Mouse (Mus musculus) embryonic fibroblast, embryonic 13.5 days (primary cell): ENCODE data around the gene Sytl3. TPM values are rescaled to one million over a fixed set of nuclear protein-coding genes. Genes with fewer than 3 reads are reported as not detected.
"Not testable (repeated sequence)": the region's sequence is repeated elsewhere in the genome, so short reads cannot be mapped to it uniquely, and the experiment has no call there.

Source experiments
- H3K27ac ChIP-seq: 2 replicates; pipeline ENCODE4 v1.5.1; 2012; ENCODE audit warnings: low read length, control low read depth, inconsistent platforms; ENCODE audit not compliant: insufficient read depth
- H3K4me1 ChIP-seq: 2 replicates; pipeline ENCODE4 v1.6.1; 2011; ENCODE audit warnings: low read length; ENCODE audit not compliant: control insufficient read depth, insufficient read depth
- H3K4me3 ChIP-seq: 2 replicates; pipeline ENCODE4 v1.5.1; 2011; ENCODE audit warnings: mild to moderate bottlenecking, control low read depth, low read length; ENCODE audit not compliant: insufficient read depth
- POLR2A ChIP-seq: IDR thresholded peaks from 2 replicates; pipeline ENCODE4 v1.6.1; 2011; ENCODE audit warnings: low read depth, mild to moderate bottlenecking, control low read depth, low read length, moderate library complexity
- polyA plus RNA-seq: library from polyadenylated mRNA; stranded (reverse); fragments of >200 nt; gene quantifications from 2 replicates; pipeline ENCODE4 v1.2.4, GENCODE M21; 2011; ENCODE audit warnings: low read depth; ENCODE audit not compliant: missing spikeins, insufficient read length

The Sytl3 gene
- polyA plus RNA-seq, 1 experiment = not detected

DNA sequence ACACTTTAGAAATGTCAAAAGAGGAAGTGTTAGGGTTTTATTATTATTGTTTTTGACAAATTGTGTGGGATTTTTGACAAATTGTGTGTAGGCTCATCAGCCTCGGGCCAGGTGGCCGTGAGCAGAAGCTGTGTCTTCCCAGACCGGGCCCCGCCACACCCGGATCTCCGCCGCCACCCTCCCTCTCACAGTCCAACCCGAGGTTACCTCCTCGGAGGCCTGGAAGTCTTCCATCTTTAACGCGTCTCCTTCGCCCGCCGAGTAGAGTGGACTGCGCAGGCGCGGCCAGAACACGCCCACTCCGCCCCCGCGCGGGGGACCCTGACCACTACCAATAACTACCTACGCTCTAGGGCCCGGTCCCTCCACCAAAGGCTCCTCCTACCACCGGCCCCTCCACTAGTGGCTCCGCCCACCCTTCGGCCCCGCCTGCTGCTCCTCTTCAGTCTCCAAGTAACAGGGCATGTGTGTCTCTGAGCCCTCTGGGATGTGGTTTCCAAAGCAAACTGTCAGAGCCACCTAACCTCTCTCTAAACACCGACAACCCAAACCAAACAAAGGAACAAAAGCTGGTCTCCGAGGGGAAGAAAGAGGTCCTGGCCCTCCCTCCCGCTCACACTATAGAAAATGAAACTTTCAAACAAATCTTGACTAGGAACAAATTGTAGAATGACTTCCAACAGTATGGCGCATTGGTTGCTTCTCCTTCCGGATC is 3.2 kb upstream of the Sytl3 start, which contains the start of gene Dynlt1f:
Dynlt1f (minus strand) TSS at position 334 of the 715 bp plus-strand sequence.
- not testable (repeated sequence) for H3K4me1 ChIP-seq
- TF ChIP-seq POLR2A = peak; percentile 33; the same call in 1 of the 2 replicates
- Histone ChIP-seq H3K4me3 (peak within 1 kb of the TSS; percentile 54), H3K27ac (peak within 1 kb of the TSS; percentile 69)

DNA sequence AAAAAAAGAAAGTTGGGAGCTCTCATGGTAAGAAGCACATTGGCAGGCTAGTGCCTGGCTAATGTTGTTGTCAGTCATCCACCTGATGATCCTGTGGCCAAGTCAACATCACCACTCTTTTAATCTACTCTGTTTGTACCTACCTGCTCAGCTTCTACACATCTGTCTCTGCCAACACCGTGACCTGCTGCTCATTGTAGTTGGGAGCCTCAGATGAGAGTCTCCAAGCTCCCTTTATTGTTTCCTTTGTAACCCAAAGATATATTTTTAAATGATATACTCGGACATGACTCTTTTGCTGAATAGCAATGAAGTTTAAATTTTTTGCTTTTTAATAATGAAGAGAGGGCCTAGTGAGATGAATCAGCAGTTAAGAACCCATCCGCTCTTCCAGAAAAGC is 2.4 kb upstream of the Sytl3 start:
- H3K27ac ChIP-seq, H3K4me3 ChIP-seq, H3K4me1 ChIP-seq: not testable (repeated sequence)

DNA sequence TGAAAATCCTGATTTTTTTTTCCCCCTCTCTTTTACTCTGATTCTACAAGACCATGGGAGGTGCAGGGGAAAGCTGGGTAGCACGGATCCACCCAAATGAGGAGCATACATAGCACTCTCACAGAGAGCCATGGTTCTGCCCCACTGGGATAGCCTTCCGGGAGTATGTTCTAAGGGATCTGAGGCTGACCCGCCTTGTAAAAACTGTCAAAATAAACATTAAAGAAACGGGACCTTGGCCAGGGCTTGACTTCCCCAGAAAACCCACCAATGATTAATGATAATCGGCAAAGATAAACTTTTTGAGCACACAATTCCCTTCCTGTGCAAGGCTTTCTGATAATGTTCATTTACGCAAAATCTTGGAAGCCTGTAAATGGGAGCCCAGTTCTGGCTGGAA is 1.7 kb downstream of the Sytl3 start:
- H3K4me1 ChIP-seq, H3K27ac ChIP-seq, H3K4me3 ChIP-seq: not testable (repeated sequence)

DNA sequence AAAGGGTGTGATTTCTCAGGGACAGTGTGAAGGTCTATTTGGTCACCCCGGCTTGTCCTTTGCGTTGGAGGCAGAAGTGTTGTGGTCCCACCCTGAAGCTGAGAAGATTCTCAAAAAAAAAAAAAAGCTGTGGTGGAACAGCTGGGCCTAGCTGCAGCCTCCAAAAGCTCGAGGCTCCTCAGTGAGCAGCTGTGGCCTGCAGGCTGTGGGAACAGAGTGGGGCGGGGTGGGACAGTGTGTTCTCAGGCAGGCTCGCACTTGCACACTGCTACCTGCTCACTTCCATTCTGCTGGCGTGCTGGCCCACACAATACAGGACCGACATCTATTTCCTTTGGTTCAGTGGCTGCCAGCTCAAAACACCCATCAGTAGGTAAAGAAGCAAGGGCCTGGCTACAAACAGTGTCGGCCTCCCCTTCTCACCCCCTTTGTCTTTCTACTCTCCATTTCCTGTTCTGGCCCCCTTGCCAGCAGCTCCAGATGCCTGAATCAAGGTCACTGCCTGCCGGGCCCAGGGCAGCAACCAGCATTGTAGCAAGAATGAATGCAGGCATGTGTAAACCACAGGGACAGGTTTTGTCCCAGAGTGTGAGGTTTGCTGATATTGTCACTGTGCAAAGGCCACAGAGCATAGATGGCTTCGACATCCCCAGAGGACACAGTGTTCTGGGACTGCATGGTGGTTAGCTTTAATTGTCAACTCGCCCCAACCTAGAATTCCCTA is 2.4 kb downstream of the Sytl3 start:
- H3K4me3 ChIP-seq, H3K27ac ChIP-seq, H3K4me1 ChIP-seq: not testable (repeated sequence)

DNA sequence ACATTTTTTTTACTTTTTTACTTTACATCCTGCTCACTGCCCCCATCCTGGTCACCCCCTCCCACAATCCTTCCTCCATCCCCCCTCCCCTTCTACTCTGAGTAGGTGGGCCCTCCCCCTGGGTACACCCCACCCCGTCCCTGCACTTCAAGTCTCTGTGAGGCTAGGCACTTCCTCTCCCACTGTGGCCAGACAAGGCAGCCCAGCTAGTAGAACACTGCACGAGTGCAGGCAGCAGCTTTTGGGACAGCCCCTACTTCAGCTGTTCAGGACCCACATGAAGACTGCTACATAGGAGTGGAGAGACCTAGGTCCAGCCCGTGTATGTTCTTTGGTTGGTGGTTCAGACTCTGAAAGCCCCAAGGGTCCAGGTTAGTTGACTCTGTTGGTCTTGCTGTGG is 3.9 kb downstream of the Sytl3 start:
- H3K4me3 ChIP-seq, H3K27ac ChIP-seq, H3K4me1 ChIP-seq: not testable (repeated sequence)

DNA sequence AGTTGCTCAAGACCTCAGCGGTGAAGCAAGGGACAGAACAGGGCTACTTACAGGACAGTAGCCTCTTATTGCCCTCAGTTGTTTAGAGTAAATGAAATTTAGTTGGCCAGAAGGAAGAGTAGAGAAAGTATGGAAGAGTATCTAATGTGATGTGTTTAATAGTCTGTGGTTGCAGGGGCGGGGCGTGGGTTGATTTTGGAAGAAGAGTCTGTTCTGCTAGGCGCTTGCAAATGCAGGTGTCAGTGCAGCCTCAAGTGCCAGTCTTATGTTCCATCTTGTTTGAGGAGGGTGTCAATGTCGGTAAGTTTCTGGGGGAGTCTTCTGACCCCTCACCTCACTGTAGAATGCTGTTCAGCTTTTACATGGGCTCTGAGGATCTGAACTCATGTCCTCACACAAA is 6.5 kb downstream of the Sytl3 start:
- H3K4me3 ChIP-seq, H3K27ac ChIP-seq, H3K4me1 ChIP-seq: not testable (repeated sequence)

DNA sequence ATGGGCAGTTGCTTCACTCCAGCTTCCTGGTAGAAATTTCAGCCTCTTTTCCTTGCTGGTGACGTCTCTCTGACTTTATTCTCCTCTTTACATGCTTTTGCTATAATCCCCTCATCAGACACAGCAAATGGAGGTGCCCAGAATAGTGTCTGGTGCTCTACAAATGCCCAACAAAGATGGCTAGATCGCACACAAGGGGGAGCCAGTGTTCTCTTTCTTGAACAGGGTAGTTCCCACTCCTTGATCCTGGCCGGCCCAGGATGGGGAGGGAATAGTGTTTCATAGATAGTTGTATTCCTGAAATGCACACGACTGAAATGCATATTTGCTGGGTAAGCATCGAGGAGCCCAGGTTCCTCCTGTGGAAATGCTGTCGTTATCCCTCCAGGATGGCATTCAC is 9.6 kb downstream of the Sytl3 start:
- not testable (repeated sequence) for H3K4me3 ChIP-seq, H3K27ac ChIP-seq, H3K4me1 ChIP-seq

DNA sequence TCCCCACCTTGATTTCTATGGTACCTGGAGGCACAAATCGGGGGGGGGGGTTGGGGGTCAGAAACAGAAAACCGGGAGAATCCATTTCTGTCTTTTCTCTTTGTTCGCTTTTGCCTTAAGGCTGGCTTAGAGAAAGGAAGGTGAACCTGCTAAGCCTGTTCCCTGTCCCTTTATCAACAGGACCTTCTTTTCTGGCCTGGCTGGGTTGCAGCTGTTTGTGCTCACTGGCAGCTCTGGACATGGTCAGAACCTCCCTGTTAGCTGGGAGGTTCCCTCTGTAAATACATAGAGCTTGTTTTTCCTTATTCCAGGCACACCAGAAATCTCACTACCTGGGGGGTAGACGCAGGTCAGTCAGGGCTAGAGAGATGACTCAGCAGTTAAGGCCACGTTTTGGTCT is 15.4 kb downstream of the Sytl3 start:
- H3K27ac ChIP-seq, H3K4me3 ChIP-seq: not testable (repeated sequence)

DNA sequence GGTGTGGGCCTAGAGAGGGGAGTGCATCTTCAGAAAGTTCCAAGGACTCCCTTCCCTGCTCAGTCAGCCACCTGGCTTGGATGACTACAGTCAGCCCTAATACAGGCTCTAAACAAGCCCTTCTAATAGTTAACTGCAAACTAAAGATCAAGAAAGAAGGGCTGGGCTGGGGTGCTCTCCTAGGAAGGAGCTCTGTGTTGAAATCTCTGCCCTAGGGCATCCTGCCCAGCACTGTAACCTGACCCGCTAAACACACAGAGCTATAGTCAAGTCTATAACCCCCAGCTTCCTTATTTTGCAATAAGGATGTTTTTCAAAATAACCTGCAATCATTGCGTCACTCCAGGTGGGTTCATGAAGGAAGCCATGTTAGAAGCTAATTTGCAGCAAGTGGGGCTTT is 19.2 kb downstream of the Sytl3 start:
- H3K27ac ChIP-seq, H3K4me3 ChIP-seq: not testable (repeated sequence)

More for the DNA sequence above, 15.4 kb downstream of the Sytl3 start:
- not testable (repeated sequence) for H3K4me1 ChIP-seq

DNA sequence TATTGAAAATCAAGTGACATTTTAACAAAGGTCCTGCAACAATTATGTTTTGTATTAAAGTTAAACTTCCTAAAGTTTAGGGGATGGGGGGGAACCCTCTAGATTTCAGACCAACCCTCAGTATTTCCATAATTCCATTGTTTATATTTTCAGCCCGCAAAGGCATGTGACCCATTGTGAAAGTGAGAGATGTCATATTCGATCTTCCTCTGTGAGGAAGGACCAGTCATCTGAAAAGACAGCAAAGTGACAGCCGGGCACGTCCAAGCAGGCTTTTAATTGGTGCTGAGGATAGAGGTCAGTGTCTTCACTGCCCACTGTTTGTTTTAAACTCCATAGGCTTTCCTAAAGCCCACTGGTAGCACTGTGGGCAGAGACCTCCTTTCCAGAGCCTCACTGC is 22.8 kb downstream of the Sytl3 start:
- H3K4me1 ChIP-seq, H3K27ac ChIP-seq, H3K4me3 ChIP-seq: not testable (repeated sequence)

More for the DNA sequence above, 19.2 kb downstream of the Sytl3 start:
- not testable (repeated sequence) for H3K4me1 ChIP-seq

DNA sequence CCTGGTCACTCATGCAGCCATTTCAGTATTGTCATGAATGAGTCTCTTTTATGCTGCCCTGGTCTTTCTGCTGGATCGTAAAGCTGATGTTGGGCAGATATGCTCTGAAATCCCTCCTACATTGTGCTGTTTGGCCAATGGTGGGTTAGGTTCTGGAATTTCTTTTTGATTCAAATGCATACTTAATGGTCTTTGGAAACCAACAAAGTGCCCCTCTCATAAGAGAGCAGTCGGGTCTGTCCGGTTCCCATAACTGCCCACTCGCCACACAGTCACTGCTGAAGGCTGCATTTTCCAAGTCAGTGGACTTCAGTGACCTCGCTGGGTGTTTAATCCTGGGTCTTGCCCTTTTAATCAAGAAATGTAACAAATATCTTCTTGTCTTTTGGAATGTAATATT is 24.8 kb downstream of the Sytl3 start:
- H3K4me3 ChIP-seq, H3K4me1 ChIP-seq, H3K27ac ChIP-seq: not testable (repeated sequence)

DNA sequence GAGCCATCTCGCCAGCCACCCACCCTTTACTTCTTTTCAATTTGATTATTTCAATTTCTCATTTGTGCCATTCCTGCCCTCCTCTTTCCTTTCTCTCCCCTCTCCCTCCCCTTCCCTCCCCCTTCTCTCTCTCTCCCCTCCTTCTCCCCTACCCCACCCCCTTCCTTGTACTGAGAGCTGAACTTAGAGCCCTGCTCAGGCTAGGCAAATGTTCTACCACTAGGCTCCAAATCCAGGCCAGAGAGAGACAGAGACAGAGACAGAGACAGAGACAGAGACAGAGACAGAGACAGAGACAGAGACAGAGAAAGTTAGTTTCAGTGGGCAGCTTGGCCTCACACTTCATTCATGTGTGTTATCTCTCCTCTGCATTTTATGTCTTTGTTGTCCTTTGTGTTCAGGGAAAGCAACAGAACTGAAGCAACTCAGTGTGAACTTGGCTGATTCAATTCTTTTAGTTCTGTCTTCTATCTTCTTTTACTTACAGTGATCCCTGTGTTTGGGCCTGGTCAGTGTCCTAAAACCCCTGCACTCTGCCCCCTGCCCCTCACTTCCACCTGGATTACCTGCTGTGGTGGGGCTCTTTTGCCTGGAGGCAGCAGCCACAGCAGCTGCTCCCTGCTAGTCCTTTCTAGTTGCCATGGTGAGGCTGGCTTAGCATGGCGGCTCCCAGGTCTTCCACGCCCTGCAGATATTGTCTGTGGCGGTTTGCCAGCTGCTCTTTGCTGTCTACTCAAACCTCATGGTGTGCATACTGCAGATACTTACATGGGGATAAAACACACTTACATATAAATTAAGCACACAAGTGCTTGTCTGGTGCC is 25.8 kb downstream of the Sytl3 start:
- not testable (repeated sequence) for H3K27ac ChIP-seq, H3K4me3 ChIP-seq, H3K4me1 ChIP-seq

DNA sequence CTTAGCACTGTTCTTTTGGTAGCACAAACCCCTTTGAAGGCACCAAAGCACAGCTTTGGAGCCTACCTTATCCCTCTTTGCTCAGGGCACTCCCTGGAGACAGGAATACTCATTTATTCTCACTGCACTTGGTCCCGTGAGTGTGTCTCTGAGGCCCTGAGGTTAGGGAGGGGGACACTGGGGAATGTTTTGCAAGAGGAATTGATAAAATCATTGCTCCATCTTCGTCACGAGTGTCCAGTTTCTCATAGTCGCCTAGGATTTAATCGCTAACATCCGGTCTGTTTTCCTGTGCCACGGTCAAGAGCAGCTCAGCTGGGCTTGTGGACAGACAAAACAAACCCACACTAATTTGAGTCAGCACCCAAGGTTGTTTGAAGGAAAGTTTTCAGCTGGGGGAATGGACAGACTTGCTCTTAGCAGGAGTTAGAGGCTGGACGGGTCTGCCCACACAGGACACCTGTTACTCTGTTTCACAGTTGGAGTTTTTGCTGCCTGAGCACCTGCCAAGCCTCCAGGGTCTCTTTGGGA is 26.5 kb downstream of the Sytl3 start:
- H3K27ac ChIP-seq, H3K4me3 ChIP-seq, H3K4me1 ChIP-seq: not testable (repeated sequence)

DNA sequence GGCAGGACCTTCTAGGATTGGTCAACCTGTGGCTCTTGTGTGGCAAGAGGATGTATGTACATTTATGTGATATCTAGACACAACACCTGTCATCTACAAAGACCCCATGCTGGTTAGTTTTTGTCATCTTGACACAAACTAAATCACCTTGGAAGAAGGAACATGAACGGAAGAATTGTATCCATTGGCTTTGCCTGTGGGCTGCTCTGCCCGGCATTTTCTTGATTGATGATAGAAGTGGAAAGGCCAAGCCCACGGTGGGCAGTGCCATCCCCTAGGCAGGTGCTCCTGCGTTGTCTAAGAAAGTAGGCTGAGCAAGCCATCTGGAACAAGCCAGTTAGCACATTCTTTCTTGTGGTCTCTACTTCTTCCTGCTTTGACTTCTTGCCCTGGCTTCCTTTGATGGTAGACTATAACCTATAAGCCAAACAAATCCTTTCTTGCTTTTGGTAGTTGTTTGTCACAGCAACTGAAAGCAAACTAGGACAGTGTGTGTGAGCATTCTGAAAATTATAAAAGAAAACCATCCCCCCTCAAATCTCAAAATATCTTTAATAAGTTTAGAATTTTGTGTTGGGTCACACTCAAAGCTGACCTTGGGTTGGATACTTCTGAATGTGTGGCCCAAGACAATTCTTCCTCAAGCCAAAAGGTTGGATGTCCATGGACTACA is 27.5 kb downstream of the Sytl3 start:
- not testable (repeated sequence) for H3K27ac ChIP-seq, H3K4me1 ChIP-seq, H3K4me3 ChIP-seq

DNA sequence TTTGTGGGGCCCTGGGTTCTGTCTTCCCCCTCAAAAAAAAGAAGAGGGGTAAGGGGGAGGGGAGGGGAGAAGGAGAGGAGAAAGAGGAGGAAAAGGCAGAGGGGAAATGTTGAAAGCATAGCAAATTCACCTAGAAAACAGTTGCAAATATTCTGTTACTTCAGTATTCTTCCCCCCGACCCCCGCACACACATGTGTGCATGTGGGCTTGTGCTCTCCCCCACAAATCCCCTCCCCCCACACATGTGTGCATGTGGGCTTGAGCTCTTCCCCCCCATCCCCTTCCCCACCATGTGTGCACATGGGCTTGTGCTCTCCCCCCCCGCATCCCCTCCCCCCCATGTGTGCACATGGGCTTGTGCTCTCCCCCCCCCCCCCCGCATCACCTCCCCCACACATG is 30.5 kb downstream of the Sytl3 start:
- not testable (repeated sequence) for H3K4me3 ChIP-seq, H3K4me1 ChIP-seq, H3K27ac ChIP-seq
